Mouse (Mus musculus): ENCODE data around the gene Adgrv1.

DNA sequence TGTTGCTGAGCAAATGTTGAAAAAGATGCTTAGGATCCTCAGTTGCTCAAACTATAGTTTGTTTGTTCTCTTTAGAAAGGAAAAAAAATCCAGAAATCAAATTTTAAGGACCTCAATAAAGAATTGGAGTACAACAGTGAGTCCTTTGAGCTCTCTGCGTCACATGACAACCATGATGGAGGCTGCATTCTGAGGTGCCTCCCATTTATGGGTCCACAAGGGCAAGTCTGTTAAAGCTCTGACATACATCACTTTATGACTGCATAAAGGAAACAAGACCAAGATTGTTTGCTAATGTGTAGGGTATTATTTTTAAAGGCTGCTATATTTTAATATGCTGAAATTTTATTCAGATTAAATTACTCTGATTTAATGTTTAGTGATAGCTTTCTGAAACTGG lies 410.6 kb downstream of the Adgrv1 start:
- TF ChIP-seq POLR2A (IDR thresholded peaks at IDR 0.05; ENCODE audit: insufficient read depth, low read length): no peak
- TF ChIP-seq CTCF (IDR thresholded peaks at IDR 0.05; ENCODE audit: low read depth, low read length): no peak
- no peak for TF ChIP-seq EP300 (IDR thresholded peaks at IDR 0.05; ENCODE audit: insufficient read depth, low read depth, low read length)

Measured in ES-Bruce4 (cell line).